Mouse (Mus musculus) heart, postnatal 0 days (tissue): ENCODE measurements at regions not wholly inside any gene's neighbourhood (a gene's known extent, or its start where the extent isn't known, plus 50 kb on each side); places are given as distances from the start of the nearest gene placed in this dataset.

ENCODE experiments used
- ATAC-seq: fragments of 200-750 bp; cut with Nextera tagmentation; 2 replicates; pipeline ENCODE4 v1.8.0; 2017; ENCODE audit warnings: low read depth, moderate number of reproducible peaks, moderate library complexity; ENCODE audit not compliant: insufficient read depth
- DNase-seq: peaks from one replicate; pipeline ENCODE4 v3.0.0-alpha.2; 2016; ENCODE audit warnings: low spot score
- H3K27ac ChIP-seq: fragments of 300-500 bp; sonication (generic); 2 replicates; pipeline ENCODE4 v1.5.1; 2014; ENCODE audit warnings: low read depth, mild to moderate bottlenecking
- H3K27me3 ChIP-seq: fragments of 300-500 bp; sonication (generic); 2 replicates; pipeline ENCODE4 v1.6.1; 2014; ENCODE audit warnings: low read length, mixed read lengths; ENCODE audit not compliant: control insufficient read depth, insufficient read depth
- H3K36me3 ChIP-seq: fragments of 300-500 bp; sonication (generic); replicated peaks from 2 replicates; pipeline ENCODE4 v1.6.1; 2014; ENCODE audit warnings: low read length, mixed read lengths; ENCODE audit not compliant: control insufficient read depth, insufficient read depth
- H3K4me1 ChIP-seq: fragments of 300-500 bp; sonication (generic); 2 replicates; pipeline ENCODE4 v1.6.1; 2014; ENCODE audit warnings: antibody characterized with exemption; ENCODE audit not compliant: control insufficient read depth, insufficient read depth
- H3K4me2 ChIP-seq: fragments of 300-500 bp; sonication (generic); 2 replicates; pipeline ENCODE4 v1.6.1; 2014; ENCODE audit warnings: low read depth, mild to moderate bottlenecking, low read length, moderate library complexity
- H3K4me3 ChIP-seq: fragments of 300-500 bp; sonication (generic); 2 replicates; pipeline ENCODE4 v1.5.1; 2014; ENCODE audit warnings: low read depth, low read length
- H3K9ac ChIP-seq: fragments of 300-500 bp; sonication (generic); replicated peaks from 2 replicates; pipeline ENCODE4 v1.6.1; 2014; ENCODE audit warnings: low read depth, low read length, mixed read lengths
- H3K9me3 ChIP-seq: fragments of 300-500 bp; sonication (generic); replicated peaks from 2 replicates; pipeline ENCODE4 v1.6.1; 2016; ENCODE audit warnings: low read length; ENCODE audit not compliant: control insufficient read depth
- CTCF ChIP-seq: IDR thresholded peaks from 2 replicates; pipeline ENCODE4 v1.5.1; 2016; ENCODE audit warnings: antibody characterized with exemption, control low read depth, low read depth
- EP300 ChIP-seq: IDR thresholded peaks from 2 replicates; pipeline ENCODE4 v1.6.1; 2016; ENCODE audit warnings: antibody characterized with exemption, low read depth
- WGBS: fragments of 180-500 bp; shearing (Covaris S2); extraction: QIAGEN DNeasy Blood & Tissue Kit; methylation state at CpG from one replicate; pipeline ENCODE4 v1.1.7; 2014; 5-methylcytosine and 5-hydroxymethylcytosine counted together

DNA sequence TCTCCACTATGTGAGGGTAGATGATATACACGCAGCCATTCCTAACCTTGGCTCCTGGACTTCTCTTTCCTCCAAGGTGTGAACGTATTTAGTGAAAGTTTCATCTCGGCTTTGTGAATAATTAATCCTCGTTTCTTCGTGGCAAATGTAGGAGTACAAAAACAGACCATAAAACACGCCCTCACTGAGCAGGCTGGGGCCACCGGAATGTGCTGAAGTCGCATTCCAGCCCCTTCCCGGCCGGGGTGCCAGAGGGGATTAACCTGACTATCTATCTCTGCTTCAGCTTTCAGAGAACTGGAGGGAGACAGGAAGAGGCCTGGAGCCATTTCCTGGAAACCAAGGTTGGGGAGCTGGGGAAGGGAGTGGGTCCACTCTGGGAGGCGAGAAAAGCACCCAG, 499.1 kb downstream of the Zfp704 start:
- DNase-seq (no peak), ATAC-seq (no peak)
- H3K4me2 ChIP-seq = no peak overlapping the region
- WGBS = 26% methylated on average over 11 of the region's 11 CpGs
- H3K9ac ChIP-seq = no peak overlapping the region
- H3K4me3 ChIP-seq = no peak overlapping the region
- no peaks in the 10 kb centered on the region for H3K9me3 ChIP-seq
- H3K27ac ChIP-seq = no peak overlapping the region
- H3K4me1 ChIP-seq = 0 out of 2 replicates have a peak, but pooled peaks cover 7% of the 10 kb centered on the region
- H3K36me3 ChIP-seq = no peaks in the 10 kb centered on the region
- no peaks in the 10 kb centered on the region for H3K27me3 ChIP-seq
- TF ChIP-seq EP300 = no peak
- no peak for TF ChIP-seq CTCF

- Histone ChIP-seq H3K27ac (no peak overlapping the region), H3K4me3 (no peak overlapping the region), H3K9me3 (no peaks in the 10 kb centered on the region), H3K4me2 (no peak overlapping the region), H3K36me3 (no peaks in the 10 kb centered on the region), H3K9ac (no peak overlapping the region), H3K27me3 (no peaks in the 10 kb centered on the region), H3K4me1 (0 out of 2 replicates have a peak, but pooled peaks cover 7% of the 10 kb centered on the region)
- DNase-seq (no peak), ATAC-seq (no peak)
- no peak for TF ChIP-seq EP300
- no peak for TF ChIP-seq CTCF
- WGBS = 49% methylated on average over 8 of the region's 8 CpGs
Measured at GRCm38 (mm10) chr3:9109991-9110390, 499.9 kb downstream of the Zfp704 start.

GRCm38 (mm10) chr3:9109485-9109884, 500.4 kb downstream of the Zfp704 start:
- no peak overlapping the region for H3K9ac ChIP-seq
- no peak overlapping the region for H3K27ac ChIP-seq
- H3K36me3 ChIP-seq = no peaks in the 10 kb centered on the region
- H3K4me3 ChIP-seq = no peak overlapping the region
- H3K27me3 ChIP-seq = no peaks in the 10 kb centered on the region
- DNase-seq = no peak
- no peak overlapping the region for H3K4me2 ChIP-seq
- TF ChIP-seq EP300 = no peak
- TF ChIP-seq CTCF = no peak
- WGBS = 84% methylated on average over 5 of the region's 5 CpGs
- no peak for ATAC-seq
- H3K4me1 ChIP-seq = 0 out of 2 replicates have a peak, but pooled peaks cover 7% of the 10 kb centered on the region
- no peaks in the 10 kb centered on the region for H3K9me3 ChIP-seq

DNA sequence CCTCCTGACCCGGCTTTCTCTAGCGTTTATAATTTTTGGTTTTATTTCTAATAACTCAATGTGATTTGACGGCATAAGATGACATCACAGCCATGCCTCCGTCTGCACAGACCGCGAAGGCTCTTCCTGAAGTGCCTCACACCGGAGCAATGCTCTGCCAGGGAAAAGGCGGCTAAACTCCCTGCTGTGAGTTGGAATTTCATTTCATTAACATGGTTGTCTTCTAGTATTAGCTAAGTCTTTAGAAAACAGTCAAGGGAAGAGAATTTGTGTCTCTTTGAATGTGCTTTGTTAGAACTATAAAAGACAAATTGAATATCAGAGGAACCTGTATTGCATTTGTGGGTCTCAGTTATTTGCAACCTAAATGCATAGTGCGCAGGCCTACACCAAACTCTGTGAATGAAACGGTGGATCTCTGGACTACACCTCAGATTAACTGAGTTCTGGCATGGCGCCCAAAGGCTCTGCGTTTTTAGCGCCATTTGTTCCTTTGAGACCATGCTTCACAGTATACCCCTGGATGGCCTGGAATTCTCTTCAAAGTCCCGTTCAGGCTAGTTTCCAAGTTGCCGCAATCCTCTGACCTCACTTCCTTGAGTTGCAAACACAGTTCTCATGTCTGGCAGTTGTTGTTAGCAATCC, 502.0 kb downstream of the Zfp704 start:
- no peak for ATAC-seq
- no peak for DNase-seq
- Histone ChIP-seq H3K27ac (no peak overlapping the region), H3K4me2 (no peak overlapping the region), H3K4me3 (no peak overlapping the region), H3K4me1 (0 out of 2 replicates have a peak, but pooled peaks cover 2% of the 10 kb centered on the region), H3K27me3 (no peaks in the 10 kb centered on the region), H3K36me3 (no peaks in the 10 kb centered on the region), H3K9ac (no peak overlapping the region), H3K9me3 (no peaks in the 10 kb centered on the region)
- TF ChIP-seq EP300 (no peak), CTCF (no peak)
- 74% methylated on average over 15 of the region's 15 CpGs for WGBS

GRCm38 (mm10) chr3:9105191-9105926, 504.5 kb downstream of the Zfp704 start:
- Histone ChIP-seq H3K4me1 (no peaks in the 10 kb centered on the region), H3K4me2 (no peak overlapping the region), H3K9ac (no peak overlapping the region), H3K9me3 (no peaks in the 10 kb centered on the region), H3K27ac (no peak overlapping the region), H3K36me3 (no peaks in the 10 kb centered on the region), H3K27me3 (no peaks in the 10 kb centered on the region), H3K4me3 (no peak overlapping the region)
- WGBS = 34% methylated on average over 8 of the region's 8 CpGs
- DNase-seq (no peak), ATAC-seq (no peak)
- TF ChIP-seq CTCF = no peak
- no peak for TF ChIP-seq EP300
